Mouse (Mus musculus): ENCODE results near the gene Gm3594.
"Not testable (repeated sequence)": the region's sequence is repeated elsewhere in the genome, so short reads cannot be mapped to it uniquely, and the experiment has no call there.

The Gm3594 gene

DNA sequence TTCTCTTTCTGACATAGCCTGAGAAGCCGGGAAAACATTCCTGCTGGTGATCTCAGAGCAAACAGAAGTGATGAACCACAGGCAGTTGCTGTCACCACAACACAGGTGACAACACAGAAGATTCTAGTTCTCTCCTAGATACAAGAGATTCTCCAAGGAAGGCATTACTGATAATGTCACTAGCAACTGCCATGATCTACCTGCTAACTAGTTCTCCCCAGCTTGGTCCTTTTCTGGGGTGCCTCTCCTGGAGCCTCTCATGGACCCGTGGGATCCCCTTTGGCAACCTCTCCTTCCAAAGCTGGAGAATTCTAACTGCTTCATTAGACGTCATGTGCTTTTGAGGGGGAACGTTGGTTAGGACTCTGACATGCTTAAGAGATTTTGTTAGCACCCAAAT, at the start of gene Gm3594:
Gene Gm3594 (minus strand): TSS at position 101 of the 400 bp plus-strand sequence.
- not testable (repeated sequence) for DNase-seq (ENCODE audit: low read depth, low spot score)

DNA sequence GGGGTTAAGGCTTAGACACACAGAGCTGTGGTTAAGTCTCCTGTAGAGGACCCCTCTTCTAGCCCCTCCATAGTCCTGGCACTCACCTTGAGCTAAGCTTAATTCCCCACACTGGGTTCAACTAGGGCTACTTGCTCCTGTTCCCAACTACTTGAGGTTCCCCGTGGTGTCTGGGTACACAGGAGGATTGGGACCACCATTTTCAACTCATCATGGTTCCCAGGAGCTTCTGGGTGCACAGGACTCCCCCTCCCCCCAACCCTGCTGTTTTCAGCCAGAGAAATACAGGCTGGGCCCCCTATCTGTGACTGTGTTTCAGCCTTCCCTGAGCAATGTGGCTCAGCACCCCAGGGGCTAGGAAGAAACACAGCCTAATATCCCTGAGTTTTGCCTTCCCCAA, 41.9 kb upstream of the Gm3594 start:
- not testable (repeated sequence) for DNase-seq (ENCODE audit: low read depth, low spot score)

DNA sequence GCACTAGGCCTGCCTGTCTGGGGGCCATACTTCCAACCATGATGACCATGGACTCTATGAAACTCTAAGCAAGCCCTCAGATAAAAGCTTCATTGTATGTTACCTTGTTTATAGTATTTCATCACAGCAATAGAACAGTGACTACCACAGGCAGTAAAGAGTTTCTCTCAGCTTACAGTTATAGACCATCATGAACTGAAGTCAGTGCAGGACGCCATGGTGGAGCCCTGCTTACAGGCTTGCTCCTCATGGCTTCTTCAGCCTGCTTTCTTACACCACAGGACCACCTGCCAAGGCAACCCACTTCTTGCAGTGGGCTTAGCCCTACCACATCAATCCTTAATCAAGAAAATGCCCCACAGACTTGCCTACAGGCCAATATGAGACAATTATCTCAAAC, 41.1 kb upstream of the Gm3594 start:
- DNase-seq (ENCODE audit: low read depth, low spot score) = not testable (repeated sequence)

DNA sequence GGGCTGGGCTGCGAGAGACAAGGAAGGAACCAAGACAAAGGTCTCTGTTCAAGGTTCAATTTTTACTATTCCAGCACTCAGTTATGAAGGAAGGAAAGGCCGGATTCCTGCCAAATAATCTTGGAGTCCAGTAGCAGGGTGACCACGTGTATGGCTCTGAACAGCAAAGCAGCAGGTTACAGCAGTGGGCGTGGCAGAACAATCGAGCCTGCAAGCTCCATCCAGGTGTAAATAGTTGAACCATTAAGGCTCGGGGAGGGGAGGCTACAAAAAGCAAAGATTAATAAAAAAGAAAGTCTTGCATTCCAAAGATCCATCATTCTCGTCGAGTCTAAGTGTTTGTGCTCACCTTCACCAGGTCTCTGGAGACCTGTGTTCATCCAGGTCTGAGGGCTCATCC, 37.7 kb upstream of the Gm3594 start:
- not testable (repeated sequence) for DNase-seq (ENCODE audit: low read depth, low spot score)

DNA sequence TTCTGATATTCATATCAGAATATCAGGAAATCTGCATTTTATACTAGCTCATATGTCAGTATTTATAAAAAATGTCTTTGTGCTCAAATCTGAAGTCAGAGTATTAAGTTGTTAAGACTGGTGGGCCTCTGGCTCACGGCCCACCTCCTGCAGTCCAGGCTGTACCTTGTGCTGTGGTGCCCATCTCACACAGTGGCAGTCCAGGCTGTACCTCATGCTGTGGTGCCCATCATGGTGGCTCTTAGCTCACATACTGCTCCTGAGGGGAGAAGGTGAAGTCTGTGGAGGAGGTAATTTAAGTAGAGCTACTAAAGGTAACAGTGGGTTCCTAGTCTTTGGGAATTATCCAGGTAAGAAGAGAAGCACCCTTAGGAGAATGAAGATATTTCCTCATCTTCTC, 27.4 kb upstream of the Gm3594 start:
- not testable (repeated sequence) for DNase-seq (ENCODE audit: low read depth, low spot score)

DNA sequence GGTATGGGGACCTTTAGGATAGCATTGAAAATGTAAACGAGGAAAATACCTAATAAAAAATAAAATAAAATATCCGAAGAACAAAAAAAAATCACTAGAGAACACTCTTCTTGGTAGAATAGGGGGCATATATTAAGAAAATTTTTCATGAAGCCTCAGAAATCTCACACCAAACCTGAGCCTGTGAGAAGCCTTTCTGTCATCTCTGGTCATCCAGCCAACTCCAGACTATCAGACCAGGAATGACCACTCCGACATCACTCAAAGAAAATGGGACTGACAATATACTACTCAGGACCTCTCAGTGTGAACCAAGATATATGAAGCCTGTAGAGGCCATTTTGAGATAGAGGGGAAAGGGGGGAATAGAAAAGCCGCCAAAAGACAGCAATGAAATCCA, 3.6 kb downstream of the Gm3594 start:
- not testable (repeated sequence) for DNase-seq (ENCODE audit: low read depth, low spot score)

DNA sequence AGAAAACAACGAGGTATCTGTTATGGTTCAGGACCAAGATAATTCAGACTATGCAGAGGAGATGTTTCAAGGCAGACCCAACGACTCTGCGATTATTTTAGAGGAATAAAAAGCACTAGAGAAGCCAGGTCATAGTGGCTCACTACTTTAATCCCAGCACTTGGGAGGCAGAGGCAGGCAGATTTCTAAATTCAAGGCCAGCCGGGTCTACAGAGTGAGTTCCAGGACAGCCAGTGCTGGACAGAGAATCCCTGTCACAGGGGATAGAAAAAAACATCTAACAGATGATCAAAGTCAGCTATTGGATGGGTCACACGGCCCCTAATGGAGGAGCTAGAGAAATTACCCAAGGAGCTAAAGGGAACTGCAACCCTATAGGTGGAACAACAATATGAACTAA, 4.2 kb downstream of the Gm3594 start:
- not testable (repeated sequence) for DNase-seq (ENCODE audit: low read depth, low spot score)

DNA sequence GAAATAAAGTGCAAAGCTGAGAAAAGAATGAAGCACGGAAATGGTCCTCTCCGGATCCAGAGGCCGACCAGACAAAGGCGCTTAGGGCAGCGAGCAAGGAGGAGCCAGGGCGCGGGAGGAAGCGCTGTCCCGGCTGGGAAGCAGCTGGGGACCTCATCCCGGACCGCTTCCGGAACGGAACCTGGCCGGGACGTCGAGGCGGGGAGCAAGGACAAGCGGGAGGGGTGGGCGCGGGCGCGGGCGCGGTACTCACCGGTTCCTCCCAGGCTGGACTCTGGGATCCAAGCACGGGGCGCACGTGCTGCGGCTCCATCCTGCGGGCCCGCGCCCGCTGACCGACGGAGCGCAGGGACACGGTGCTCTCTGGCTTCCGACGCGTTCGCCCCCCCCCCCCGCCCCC, 17.6 kb downstream of the Gm3594 start:
- DNase-seq (ENCODE audit: low read depth, low spot score) = not testable (repeated sequence)

DNA sequence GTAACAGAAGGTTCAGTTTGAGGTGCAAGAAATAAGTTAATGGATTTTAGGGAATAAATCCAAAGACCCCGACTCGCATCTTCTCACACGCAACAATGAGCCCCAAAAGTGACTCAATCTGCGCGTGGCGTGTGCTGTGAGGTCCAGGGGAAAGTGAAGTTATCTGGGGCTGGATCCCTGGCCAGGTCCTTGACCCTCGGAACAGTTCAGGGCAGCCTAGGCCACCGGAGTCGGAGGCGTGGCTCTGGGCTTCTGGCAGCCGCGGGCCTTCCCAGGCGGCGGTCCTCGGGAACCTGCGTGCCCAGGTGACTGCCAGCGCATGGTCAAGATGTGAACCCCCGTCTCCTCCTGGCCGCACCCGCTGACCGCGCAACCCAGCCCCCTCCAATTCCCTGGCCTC, 18.1 kb downstream of the Gm3594 start:
- DNase-seq (ENCODE audit: low read depth, low spot score) = not testable (repeated sequence)

DNA sequence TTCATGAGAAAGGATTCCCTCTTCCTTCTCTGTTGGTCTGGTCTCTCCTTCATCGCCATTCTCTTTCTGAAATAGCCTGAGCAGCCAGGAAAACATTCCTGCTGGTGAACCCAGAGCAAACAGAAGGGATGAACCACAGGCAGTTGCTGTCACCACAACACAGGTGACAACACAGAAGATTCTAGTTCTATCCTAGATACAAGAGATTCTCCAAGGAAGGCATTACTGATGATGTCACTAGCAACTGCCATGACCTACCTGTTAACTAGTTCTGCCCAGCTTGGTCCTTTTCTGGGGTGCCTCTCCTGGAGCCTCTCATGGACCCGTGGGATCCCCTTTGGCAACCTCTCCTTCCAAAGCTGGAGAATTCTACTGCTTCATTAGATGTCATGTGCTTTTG, 32.0 kb downstream of the Gm3594 start, which contains the start of gene Gm3591:
Gene Gm3591 (minus strand): TSS at position 101 of the 400 bp plus-strand sequence.
- DNase-seq (ENCODE audit: low read depth, low spot score) = not testable (repeated sequence)

DNA sequence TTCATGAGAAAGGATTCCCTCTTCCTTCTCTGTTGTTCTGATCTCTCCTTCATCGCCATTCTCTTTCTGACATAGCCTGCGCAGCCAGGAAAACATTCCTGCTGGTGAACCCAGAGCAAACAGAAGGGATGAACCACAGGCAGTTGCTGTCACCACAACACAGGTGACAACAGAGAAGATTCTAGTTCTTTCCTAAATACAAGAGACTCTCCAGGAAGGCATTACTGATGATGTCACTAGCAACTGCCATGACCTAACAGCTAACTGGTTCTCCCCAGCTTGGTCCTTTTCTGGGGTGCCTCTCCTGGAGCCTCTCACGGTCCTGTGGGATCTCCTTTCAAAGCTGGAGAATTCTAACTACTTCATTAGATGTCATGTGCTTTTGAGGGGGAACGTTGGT, 54.2 kb downstream of the Gm3594 start, which contains the start of gene Gm16440:
Gene Gm16440 (minus strand): TSS at position 101 of the 400 bp plus-strand sequence.
- not testable (repeated sequence) for DNase-seq (ENCODE audit: low read depth, low spot score)
